ENCODE assay signal across 8 mouse cellular contexts in the genomic region with DNA sequence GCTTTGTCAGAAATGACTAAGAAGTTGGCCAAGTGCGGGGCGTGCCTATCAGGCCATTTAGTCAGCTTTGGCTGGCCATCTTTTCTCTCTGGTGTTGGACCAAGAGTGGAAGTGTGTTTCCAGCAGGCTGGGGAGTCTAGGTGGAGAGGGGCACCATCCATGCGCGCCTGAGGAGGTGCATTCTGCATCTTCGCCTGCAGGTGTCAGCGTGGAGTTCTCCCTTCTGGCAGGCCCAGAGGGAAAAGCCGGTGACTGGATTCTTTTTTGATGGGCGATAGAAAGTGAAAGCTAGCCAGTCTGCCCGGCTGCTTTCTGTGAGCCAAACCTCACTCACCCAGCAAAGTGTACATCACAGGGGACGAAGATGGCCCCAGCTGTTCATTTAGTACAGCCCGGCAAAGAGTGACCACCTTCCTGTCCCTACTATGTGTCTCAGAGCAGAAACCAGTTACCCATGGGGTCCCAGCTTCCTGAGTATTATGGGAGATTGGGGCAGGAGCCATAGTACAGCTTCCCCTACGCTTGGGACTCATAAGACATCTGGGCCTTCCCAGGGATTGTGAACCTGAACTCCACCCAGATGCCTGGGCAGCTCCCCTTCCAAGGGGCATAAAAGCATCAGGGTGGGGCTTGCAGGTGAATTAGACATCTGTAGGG.
DNase-seq lines count a peak whose midpoint lies in the region; ATAC-seq lines count a peak whose summit lies in the region.

No protein-coding gene starts in this region.

- DNase-seq in adrenal gland, adult 18-20 months (ENCODE audit: low spot score in 2 of 2) = peak; percentile 81 to 83
- DNase-seq in embryo, embryonic 11 days = peak; percentile 85
- peak; percentile 73 to 78 for DNase-seq in gastrocnemius, postnatal 36 days
- DNase-seq in left cerebral cortex, postnatal 14 days (ENCODE audit: low spot score in 2 of 2) = peak; percentile 89 to 90
- DNase-seq in right cerebral cortex, adult 2 months (ENCODE audit: low spot score in 2 of 2) = peak; percentile 89 to 91
- DNase-seq in urinary bladder, postnatal 10 days (ENCODE audit: low spot score) = peak; percentile 50

- intact Hi-C loops in gastrocnemius, postnatal 36 days (cut with DNase I) = loop anchor here (2.0 kb wide), 1 partner anchor 24 kb away; no protein-coding TSS in a partner anchor
- intact Hi-C loops in left cerebral cortex, postnatal 14 days (cut with DNase I) = loop anchor here (5.0 to 10.0 kb wide), 3 partner anchors 301 to 581 kb away; no protein-coding TSS in a partner anchor

- 0 out of 2 replicates have a peak overlapping the region, but pooled peaks have one; percentile 16 for H3K4me3 ChIP-seq in intestine, embryonic 15.5 days (replicated peaks)

- no peaks in the 10 kb centered on the region for H3K9me3 ChIP-seq in intestine, embryonic 15.5 days

- peak; percentile 56; the same call in 1 of the 2 replicates for ATAC-seq in intestine, embryonic 15.5 days
- peak; percentile 95 for ATAC-seq in megakaryocyte progenitor cell, adult 5-6 weeks (replicated peaks; ENCODE audit: poor library complexity)

- H3K9ac ChIP-seq in intestine, embryonic 15.5 days = no peak overlapping the region

- peak overlapping the region; percentile 54 for H3K4me2 ChIP-seq in intestine, embryonic 15.5 days (replicated peaks)

- 22% methylated on average over 12 of the region's 12 CpGs for whole genome bisulfite sequencing in intestine, embryonic 15.5 days

- 0 out of 2 replicates have a peak overlapping the region, but pooled peaks have one; percentile 44 for H3K27ac ChIP-seq in intestine, embryonic 15.5 days

- H3K4me1 ChIP-seq in intestine, embryonic 15.5 days (replicated peaks) = peaks cover 38% of the 10 kb centered on the region

- no peaks in the 10 kb centered on the region for H3K36me3 ChIP-seq in intestine, embryonic 15.5 days

- H3K27me3 ChIP-seq in intestine, embryonic 15.5 days (replicated peaks) = no peaks in the 10 kb centered on the region

Comparison
In these comparisons a context has a peak if more than half of its experiments do, and no peak if none do; other contexts are left out.
1. Peak in every context shown above with its lines: DNase-seq, ATAC-seq, H3K4me3 ChIP-seq and H3K27ac ChIP-seq.